Mouse (Mus musculus): ENCODE measurements around the gene Ccser1.

DNA sequence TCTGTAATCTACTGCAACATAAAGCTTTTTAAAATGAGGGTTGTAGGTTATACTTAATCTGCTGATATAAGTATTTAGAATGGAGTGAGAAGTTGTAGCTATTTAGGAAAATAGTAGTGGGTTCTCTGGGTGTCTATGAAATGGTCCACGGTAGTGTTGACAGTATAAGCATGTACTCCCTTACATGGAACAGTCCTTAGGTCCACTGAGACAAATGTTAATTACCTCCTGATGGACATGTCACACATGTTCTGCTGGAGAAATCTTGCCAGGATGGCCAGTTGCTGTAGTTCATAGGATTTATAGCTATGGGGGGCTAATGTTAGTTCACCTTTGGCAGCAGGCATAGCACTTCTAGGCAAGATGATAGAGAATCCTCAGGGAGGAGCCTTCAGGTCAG is 625.4 kb downstream of the Ccser1 start:
- TF ChIP-seq CTCF (IDR thresholded peaks at IDR 0.05; ENCODE audit: borderline replicate concordance, insufficient read depth, low read depth, low read length) (no peak), POLR2A (IDR thresholded peaks at IDR 0.05; ENCODE audit: borderline replicate concordance, insufficient read depth, low read length) (no peak)

All from cerebellum, adult 2 months (tissue).